Mouse (Mus musculus) lung, postnatal 14 days (tissue): ENCODE data around the gene 4930590J08Rik.

Experiments used
- DNase-seq: peaks from one replicate; pipeline ENCODE4 v3.0.0; 2021

The 4930590J08Rik gene

DNA sequence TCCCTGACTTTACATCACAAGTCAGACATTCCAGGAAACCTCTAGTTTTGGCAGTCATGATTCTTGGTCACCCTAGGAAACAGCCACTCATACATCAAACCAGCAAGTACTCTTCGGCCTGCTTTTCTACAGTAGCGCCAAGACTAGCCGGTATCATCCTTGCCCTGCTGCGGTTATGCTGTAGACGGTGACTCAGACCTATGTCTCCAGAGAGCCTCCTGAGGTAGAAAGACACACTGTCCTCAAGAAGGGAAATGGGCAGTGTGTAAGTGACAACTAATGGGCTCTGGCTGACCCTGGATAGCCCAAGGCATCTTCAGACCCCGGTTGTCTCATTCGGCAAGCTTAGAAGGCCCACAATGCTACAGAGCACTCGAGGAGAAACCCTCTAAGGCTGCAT, 62.5 kb downstream of the 4930590J08Rik start:
- DNase-seq = no peak

DNA sequence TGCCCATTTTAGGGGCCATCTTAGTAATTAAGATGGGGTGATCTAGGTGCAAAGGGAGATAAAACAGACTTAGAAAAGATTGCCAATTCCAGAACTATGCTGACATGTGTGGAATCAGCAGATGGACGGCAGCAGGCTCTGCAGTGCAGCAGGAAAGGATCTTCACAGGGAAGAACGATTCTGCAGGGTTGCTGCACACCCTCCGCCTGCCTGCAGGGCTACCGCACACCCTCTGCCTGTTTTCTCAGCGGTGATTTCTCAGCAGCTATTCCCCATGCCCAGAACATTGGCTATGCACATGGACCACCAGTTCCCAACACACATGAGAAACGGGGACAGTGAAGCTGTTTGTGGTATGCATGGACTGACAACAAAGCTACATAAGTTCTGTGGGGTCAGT, 63.4 kb downstream of the 4930590J08Rik start:
- no peak for DNase-seq

DNA sequence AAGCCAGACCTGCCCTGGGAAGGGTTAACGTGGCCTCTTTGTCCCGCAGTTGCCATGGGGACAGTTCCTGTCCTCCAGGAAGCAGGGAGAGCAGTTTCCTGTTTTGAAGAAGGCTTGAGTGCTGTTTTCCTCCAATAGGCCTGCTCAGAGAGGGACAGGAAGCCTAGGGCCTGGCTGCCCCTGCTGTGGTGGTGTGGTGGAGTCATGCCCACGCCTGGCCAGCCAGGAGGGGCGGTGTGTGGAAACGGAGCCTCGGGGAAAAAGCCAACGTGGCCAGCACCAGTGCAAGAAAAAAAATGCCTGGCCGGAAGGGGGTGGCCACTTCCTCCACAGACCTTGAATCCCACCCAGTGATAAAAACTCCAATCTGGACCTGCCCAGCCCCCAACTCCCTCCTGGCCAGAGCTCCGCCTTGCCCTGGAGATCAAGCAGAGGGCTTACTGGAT, 69.6 kb downstream of the 4930590J08Rik start:
- DNase-seq = peak; percentile 72

DNA sequence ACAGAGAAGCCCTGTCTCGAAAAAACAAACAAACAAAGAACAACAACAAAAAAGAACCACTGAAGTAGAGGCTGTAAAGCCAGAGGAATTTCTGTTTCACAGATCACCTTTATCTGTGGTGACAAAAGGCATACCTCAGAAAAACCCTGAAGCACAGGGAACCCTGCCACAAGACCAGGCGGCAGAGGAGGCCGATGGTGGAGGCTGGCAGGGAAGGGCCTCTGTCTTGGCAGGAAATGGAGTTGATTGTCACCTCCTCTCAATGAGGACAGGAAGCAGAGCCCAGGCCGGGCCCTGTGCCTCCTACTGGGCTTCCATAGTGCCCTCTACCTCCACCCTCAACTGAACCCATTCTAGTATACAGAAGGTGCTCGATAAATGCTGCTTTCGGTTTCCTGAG, 71.4 kb downstream of the 4930590J08Rik start:
- DNase-seq = peak; percentile 21

DNA sequence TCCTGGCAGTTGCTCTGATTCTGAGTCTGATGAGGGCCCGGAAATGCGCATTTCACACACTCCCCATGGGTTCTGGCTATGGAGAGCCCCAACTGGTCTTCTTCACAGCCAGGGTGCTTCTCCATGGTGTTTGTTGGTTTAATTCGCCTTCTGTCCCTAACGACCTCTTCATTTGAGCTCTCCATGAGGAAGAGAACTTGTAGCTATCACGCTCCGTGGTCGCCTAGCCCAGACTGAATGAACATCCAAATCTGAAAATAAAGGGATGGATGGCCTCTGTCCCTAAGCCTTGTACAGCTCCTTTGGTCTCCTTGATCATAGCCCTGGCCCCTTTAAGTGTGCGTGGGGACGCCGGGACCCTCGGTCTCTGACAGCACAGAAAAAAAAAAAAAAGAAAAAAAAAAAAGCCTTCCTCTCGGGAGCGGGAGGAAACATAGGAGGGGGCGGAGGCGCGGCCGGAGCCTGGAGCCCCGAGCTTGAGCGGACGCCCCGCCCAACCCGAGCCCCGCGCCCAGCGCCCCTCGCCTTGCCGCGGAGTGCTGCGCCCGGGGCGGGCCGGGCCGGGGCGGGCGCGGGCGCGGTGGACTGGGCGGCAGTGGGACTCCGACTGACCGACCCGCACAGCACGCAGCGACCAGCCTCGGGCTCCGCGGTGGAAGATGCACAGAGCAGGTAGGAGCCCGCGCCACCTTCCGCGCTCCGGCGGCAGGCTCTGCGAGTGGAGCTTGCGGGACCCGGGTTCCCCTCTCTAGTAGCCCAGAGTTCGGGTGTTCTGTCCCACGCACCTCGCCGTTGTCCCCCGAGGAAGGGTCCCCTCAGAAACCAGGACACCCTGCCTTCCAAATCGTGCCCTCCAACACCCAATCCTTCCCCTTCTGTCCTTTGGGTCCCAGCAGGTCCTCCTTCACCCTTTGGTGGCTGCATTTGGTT, 76.0 kb downstream of the 4930590J08Rik start, which contains the start of gene Fgd5:
Gene Fgd5, plus strand, starts transcription at position 508 of the 930 bp plus-strand sequence.
- peak; percentile 62 for DNase-seq

DNA sequence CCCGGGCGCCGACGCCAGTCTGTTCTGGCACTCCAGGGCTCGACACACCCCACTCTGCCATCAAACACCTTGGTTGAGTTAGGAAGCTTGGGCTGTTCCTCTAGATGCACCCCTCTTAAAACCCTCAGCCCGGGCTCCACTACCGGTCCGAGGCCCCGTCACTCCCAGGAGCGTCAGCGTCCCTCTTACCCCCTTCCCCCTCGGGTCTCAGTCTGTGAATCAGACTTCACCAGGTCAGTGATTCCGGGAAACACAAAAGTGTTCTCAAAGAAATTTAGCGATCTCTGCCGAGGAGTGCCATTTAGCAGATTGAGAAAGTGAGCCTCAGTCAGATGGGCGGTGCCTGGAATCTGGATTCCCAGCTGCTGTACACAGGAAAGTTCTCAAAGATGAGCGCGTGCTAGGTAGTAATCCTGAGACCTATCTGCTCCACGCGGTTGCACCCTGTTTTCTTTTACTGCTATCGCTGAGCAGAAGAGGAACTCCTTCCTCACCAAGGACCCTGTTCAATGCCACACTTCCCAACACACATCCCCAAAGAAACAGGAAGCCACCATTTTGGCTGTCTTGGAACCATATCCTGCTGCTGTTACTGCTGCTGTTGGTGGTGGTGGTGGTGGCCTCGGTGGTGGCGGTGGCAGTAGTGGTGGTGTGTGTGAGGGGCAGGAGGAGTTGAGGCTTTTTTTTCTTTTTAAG, 76.8 kb downstream of the 4930590J08Rik start:
- no peak for DNase-seq

DNA sequence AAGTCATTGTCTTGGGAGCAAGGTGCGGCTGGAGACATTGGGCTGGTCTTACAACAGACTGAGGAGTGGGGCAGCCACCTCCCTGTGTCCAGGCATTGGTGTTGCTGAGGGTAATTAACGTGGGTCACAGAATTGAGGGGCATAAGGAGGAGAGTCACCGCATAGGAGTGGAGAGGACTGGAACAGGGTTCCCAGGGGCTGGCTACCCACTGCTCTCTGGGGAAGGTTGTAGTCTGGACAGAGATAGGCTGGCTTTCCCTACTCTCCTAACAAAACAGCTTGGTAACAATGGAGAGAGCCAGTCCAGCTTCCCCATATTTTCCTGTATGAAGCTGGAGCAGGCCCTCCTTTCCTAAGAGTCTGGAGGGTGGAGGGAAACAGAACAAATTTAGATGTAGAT, 77.4 kb downstream of the 4930590J08Rik start:
- no peak for DNase-seq

DNA sequence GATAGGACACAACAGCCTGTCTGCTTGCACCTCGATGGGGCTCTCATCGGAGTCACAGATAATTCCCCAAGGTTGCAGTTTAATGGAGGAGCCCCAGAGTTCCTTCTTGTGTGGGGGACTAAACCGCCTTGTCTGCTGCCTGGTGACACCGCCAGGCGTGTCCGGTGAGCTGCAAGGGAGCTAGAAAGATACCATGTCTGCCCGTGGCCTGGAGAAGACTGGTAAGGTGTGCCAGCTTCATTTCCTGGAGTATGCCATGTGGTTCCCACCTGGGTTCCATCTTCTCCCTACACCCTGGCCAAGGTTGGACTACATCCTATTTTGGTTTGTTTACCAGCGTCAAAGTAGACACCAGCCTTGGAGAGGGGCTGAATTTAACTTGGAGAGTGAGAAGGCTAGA, 87.5 kb downstream of the 4930590J08Rik start:
- no peak for DNase-seq

- DNase-seq = no peak
These were observed 90.2 kb downstream of the 4930590J08Rik start for GRCm38 (mm10) chr6:91992823-91993222.

GRCm38 (mm10) chr6:91993795-91994505, 91.3 kb downstream of the 4930590J08Rik start:
- no peak for DNase-seq

DNA sequence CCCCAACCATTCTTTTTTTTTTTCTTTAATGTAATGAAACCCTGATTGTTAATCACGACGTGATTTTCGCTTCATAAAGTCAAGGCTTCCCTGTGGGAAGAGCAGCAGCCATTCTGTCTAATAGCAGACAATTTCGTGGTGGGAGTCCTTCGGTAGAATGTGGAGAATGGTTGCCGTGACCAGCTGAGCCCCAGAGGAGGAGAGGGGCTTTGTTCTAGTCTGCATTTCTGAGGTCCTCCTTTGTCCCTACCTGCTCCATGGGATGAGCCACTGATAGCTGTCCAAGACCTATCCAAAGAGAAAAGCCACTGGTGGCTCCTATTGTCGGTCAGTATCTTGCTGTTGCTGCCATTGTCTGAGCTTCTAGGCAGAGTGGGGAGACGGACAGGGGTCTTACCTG, 93.5 kb downstream of the 4930590J08Rik start:
- DNase-seq = no peak
